Mouse (Mus musculus): ENCODE results near the gene S1pr4.

The S1pr4 gene

GRCm38 (mm10) chr10:81519227-81519977, 19.5 kb upstream of the S1pr4 start:
- DNase-seq, result no peak

DNA sequence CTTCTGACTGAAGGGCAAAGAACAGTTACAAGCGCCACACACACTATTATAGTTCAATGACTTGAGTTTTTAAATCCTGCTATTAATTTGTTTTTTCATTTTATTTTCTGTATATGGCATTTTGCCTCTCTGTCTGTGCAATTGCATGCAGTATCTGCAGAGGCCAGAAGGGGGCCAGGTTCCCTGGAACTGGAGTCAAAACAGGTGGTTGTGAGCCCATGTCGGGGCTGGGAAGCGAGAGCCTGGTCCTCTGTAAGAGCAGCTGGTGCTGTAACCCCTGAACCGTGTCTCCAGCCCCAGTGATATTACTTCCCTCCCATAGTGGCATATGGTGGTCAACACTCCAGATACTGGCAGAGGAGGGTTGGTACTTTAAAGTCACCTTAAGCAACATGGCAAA, 18.6 kb upstream of the S1pr4 start:
- DNase-seq, result peak; percentile 65

GRCm38 (mm10) chr10:81517227-81517626, 17.3 kb upstream of the S1pr4 start:
- no peak for DNase-seq

DNA sequence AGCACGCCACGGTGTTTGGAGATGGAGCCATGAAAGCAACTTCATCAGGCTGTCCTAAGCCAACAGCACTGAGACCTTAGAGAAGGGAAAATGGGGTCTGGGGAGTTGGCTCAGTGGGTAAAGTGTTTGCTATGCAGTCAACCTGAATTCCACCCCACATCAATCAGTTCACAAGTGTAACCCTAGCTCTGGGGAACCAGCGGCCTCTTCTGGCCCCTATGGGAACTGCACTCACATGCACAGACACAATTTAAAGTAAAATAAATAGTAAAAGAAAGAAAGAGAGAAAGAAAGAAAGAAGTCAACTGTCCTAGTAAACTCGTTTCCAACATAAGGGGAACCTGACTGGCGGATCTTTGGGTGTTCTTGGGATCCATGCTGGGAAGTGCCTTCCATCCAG, 13.9 kb upstream of the S1pr4 start:
- no peak for DNase-seq

- DNase-seq, result no peak
Observed at GRCm38 (mm10) chr10:81510246-81510810, 10.4 kb upstream of the S1pr4 start.

GRCm38 (mm10) chr10:81507691-81508489, 8.0 kb upstream of the S1pr4 start:
- DNase-seq, result no peak

DNA sequence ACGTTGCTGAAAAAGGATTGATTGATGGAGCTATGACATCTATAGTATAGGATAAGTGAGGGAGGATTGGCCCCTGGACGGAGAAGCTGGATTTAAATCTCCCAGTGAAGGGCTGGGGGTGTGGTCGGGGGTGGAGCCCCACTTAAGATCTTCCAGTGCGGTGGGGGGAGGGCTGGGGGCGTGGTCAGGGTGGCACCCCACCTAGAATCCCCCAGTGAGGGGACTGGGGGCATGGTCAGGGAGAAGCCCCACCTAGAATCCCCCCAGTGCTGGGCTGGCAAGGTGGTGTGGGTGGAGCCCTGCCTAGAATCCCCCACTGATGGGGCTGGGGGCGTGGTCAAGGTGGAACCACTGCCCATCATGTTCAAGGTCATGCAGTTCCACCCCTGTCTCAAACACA, 7.2 kb upstream of the S1pr4 start:
- no peak for DNase-seq

DNA sequence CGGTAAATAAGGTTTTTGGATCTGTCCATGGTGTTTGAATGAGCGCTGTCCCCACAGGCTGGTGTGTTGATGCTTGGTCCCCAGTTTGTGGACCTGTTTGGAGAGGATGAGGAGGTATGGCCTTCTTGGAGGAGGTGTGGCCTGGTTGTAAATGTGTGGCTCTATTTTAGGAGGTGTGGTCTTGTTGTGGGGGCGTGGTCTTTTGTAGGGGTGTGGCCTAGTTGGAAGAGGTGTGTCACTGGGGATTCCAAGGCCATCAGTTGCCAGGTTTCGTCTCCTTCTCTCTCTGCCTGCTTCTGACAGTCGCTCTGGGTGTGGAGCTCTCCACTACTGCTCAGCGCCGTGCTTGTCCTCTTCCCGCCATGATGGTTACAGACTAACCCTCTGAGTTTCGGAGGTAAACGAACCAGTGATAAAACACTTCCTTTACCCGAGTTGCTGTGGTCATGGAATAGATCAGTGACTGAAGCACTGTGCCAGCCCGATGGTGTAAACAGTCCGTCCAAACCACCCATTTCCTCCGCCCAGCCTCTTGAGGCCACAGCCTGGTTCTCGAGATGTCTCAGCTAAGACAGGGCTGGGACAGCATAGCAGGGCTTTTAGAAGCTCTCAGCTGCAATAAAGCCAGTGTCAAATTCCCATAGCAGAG, 5.2 kb upstream of the S1pr4 start:
- no peak for DNase-seq

DNA sequence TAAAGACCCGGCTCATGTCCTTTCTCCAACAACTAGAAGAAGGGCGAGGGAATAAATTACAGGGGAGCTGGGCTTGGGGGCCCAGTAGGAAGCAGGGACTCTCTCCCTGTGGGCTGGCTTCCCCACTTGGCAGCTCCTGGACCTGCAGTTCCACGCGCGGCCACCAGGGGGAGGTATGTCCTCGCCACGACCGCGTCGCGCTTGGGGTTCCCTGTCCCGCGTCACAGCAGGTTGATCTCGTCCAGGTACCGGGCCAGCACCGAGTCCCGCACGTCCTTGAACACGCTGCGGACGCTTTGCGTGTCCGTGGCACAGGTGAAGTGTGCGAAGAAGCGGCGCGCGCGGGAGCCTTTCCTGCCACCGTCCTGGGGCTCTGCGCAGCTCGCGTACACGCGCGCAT, 2.7 kb upstream of the S1pr4 start:
- DNase-seq, result peak; percentile 93

DNA sequence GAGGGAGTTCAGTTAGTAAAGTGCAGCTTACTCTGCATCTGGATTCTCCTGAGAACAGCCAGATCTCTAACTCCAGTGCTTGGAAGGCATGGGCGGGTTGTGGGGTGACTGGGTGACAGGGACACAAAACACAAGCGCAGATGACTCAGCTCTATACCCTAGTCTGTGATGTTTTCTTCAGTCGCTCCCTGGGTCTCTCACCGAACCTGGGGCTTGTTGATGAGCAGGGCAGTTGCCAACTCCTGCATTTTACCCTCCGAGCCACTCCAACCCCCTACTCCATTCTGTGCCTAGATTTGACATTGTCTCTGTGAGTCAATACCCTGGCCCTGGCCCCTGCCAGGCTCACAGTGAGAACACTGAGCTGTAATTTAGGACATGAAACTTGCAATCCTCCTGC, 1.9 kb upstream of the S1pr4 start:
- peak; percentile 44 for DNase-seq

GRCm38 (mm10) chr10:81499250-81499901, 556 bp downstream of the S1pr4 start:
- peak; percentile 54 for DNase-seq

- DNase-seq, result peak; percentile 61
Observed at GRCm38 (mm10) chr10:81498316-81499249, 1.3 kb downstream of the S1pr4 start.

DNA sequence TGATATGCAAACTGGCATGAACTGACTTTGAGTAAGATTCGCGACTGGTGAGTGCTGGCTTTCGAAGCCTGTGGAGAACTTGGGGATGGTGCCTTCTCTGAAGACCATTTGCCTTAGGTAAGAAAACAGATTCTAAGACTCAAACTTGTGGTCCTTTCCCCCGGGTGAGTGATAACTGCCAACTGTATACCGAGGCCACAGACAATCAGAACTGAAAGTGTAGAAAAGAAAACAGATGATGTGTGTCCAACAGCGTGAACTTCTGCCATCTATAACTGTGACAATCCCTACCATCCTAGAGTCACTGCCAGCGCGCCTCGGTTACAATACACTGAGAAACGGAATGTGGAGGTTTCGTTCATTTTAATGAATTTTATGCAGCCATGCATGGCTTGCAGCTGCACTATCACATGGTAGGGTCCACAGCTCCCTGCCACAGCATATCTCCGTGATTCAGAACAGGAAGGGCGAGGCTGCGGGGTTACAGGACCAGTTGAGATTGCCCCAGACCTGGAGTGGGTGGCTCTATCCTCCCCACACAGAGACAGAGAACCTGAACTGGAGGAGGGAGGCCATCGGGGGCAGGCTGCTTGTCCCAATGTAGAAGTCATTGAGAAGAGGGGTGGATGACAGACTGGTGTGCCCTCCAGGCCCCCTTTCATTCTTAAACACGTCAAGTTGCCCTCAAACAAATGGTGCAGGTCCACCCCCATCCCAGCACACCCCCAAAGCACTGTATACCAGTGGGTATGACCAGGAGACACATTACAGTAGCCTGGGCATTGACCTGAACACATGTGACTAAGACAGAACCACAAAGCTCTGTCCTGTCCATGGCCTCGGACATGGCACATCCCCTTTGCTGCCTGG, 2.3 kb downstream of the S1pr4 start:
- peak; percentile 71 for DNase-seq

GRCm38 (mm10) chr10:81496969-81497368, 3.0 kb downstream of the S1pr4 start:
- peak; percentile 68 for DNase-seq

- peak; percentile 98 for DNase-seq
Observed at GRCm38 (mm10) chr10:81496264-81496901, 3.5 kb downstream of the S1pr4 start, which contains the start of gene Ncln. Ncln (minus strand) TSS chr10:81496392.

DNA sequence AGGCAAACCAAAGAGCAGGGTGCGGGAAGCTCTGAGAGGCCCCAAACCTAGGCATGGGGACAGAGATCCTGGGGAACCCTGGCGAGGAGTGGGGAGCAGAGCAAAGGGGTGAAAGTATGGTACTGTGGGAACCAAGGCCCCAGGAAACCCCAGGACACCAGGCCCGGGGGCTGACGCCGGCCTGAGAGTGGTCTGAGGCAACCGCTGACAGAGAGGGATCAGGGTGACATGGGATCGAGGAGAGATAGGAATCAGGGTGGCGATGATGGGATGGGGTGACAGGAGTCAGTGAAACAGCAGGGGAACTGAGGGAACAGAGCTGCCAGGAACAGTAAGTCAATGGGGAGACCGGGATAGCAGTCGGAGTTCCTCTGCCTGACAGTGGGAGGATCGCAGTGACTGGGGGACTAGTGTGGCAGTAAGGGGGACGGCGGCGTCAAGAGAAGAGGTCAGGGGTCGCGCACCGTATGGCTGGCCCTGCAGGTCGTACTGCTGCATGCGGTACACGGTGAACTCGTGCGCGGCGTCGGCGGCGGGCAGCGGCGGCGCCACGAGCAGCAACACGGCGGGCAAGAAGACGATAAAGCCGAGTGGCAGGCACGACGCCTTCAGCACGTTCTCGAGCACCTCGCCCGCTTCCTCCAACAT, 4.2 kb downstream of the S1pr4 start:
- peak; percentile 76 for DNase-seq

DNA sequence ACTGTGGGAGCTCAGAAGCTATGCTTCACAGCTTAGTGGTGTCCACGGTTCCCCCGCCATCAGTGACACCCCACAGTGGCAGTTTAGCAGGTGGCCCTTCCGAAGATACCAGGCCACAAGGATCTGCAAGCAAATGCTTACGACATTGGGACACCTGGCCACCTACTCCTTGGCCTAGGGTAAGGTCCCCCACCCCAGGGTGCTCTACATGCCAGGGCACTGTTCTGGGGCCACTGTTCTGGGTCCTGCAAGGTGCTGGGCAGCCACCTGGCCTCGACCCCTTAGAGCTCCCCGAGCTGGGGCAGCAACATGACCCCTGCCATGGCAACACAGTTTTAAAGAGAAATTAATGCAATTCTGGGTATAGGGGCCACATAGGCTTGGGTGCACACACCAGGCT, 4.8 kb downstream of the S1pr4 start:
- no peak for DNase-seq

DNA sequence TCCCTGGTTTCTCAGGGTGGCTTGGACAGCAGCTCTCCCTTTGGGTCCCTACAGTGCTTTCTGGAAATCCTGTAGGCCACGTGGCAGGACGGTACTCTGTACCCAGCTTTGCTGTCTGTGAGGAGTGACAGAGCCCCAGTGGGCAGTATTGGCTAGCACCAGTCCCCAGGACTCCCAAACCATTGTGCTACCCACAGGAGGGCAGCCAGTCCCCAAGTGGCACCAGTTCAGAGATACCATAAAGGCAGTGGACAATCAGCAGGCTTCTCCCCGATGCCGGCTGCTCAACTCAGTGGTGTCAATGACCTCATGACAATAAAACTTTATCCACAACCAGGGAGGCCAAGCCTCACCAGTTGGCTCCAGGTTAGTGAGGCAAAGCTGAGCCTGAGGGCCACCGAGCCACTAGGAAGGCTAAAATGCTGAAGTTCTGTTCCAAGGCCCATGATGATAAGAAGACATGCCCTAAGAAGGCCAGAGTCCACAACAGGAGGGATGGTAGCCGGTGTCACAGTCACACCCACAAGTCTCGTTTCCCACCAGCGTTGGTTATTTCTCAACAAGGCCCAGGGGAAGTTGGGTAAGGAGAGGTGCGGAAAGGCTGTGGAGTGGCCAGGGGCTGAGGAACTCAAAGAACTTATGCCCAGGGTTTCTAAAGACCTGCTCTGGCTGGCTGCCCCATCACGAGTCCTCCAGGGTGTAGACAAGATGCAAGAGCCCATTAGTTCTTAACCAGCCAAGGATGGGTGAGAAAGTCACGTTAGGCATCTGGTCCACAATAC, 5.5 kb downstream of the S1pr4 start:
- DNase-seq, result peak; percentile 57
